Mouse (Mus musculus): ENCODE data around the gene Cmtm8. TPM values are rescaled to one million over a fixed set of nuclear protein-coding genes. Genes with fewer than 3 reads are reported as not detected.

Gene Cmtm8
- polyA plus RNA-seq, 1 experiment: 2.4 TPM

DNA sequence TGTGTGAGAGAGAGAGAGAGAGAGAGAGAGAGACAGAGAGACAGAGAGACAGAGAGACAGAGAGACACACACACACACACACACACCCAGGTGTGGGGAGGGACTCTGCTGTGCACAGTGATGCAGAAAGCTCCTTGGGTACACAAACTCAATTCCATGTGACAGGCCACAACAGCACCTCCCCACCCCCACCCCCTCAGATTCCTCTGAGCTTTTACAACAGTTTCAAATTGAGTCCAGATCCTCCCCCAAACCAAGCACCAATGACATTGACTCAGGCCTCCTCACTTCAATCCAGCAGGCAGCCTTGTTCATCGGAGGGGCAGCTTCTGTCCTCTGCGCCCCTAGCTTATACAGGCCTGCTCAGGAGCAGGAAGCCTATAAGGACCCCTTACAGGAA lies 76.4 kb downstream of the Cmtm8 start:
- 84% methylated on average over 2 of the region's 2 CpGs for WGBS
- DNase-seq (ENCODE audit: low read depth, low spot score): no peak

DNA sequence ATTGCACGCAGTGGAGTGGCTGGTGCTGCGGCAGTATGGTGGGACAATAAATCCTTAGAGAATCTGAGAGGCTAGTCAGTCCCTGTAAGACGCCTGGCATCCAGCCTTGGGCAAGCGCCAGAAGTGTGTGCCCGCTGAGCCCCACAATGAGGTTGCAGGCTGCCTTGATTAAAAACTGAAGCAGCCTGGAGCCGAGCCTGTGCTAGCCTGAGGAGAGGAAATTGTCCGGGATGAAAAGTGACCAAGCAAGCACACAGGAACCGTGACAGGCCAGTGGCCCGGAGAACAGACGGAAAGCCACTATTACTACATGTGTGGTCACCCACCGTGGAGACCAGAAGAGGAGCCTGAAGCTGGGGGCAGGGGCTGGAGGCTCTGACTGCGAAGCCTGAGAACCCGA lies 76.9 kb downstream of the Cmtm8 start:
- DNase-seq (ENCODE audit: low read depth, low spot score): no peak
- WGBS: 80% methylated on average over 13 of the region's 13 CpGs

DNA sequence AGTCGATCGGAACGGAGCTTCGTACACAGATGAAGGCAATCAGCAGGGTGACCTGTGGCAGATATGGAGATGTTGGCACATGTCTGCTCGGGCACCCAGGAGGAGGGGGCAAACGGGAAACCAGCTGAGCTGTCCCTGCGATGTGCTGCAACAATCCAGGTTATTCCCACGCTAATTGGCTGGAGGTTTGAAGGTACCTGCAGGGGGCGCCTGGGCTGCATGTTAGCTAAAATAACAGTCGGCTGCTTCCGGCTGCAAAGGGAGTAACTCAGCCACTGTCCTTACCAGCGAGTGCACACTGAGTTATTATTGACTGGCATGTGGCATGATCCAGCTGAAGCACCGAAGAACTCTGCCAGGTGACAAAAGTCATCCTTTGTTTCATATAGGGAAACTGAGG lies 80.6 kb downstream of the Cmtm8 start:
- WGBS: 71% methylated on average over 13 of the region's 13 CpGs
- no peak for DNase-seq (ENCODE audit: low read depth, low spot score)

DNA sequence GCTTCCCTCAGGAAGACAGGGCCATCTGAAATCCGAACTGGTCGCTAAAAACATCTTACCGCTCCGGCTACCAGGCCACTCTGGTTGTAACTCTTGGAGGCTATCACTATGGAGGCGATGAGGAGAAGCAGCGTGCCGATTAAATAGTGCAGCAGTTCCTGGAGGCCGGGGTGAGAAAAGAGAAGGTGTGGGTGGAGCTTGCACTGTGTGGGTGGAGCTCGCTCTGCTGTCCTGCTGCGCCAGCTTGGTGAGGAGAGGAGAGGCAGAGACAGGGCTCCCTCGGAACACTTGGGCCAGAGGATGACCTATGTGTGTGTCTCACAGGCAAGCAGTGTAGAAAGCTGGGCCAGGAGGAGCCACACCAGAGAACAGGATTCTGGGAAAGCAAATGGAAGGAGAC lies 82.1 kb downstream of the Cmtm8 start:
- 71% methylated on average over 11 of the region's 11 CpGs for WGBS

DNA sequence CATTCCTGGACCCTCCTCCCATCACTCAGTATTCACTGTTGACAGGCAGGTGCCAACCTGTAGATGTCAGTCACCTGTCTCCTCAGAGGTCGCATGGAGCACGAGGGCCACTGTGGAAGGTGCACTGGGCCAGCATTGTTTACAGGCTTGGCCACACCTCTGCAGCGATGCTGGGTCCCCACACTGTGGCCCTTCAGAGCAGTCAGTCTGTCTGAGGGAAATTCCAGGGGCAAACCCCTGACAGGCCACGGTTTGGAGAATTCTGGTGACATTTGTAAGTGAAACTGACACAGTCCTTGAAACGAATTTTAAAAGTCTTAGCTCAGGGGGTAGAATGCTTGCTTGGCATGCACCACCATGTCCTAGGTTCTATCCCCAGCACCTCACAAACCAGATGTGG lies 83.6 kb downstream of the Cmtm8 start:
- 77% methylated on average over 5 of the region's 5 CpGs for WGBS

More for the DNA sequence above, 82.1 kb downstream of the Cmtm8 start:
- DNase-seq (ENCODE audit: low read depth, low spot score): no peak

DNA sequence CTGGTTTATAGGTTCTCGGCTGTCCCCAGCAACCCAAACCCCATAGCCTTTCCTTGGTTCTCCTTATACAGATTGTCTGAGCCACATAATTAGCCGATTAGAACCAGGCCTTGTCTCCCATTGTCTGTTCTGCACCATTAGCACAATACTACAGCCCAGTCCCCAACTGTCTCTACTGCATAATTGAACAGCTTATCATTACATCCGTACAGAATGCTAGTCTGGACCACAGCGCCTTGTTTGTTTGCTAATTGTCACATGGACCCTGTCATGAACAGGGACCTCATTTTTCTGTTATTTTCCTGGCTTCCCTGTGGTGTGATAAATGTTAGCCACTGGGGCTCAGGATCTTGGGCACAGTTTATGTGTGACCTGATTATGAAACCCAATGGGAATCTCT lies 84.1 kb downstream of the Cmtm8 start:
- 88% methylated on average over 4 of the region's 4 CpGs for WGBS
- no peak for DNase-seq (ENCODE audit: low read depth, low spot score)

More for the DNA sequence above, 83.6 kb downstream of the Cmtm8 start:
- DNase-seq (ENCODE audit: low read depth, low spot score): no peak

DNA sequence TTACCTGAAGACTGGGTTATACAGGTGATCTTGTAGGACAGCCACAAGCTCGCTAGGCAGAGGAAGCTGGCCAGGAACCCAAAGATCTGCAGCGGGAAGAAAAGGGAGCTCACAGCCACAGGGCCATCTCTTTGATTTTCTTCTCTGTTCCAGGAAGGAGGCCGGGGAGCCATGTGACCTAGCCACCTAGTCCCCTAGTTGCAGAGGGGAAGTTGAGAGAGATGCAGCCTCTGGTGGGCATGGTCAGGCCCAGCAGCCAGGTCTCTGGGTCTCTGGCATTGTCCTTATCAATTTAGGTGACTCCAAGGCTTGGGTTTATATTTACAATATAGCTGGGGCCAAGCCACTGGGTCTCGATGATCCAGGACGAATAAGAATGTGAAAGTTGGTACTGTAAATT lies 85.2 kb downstream of the Cmtm8 start:
- WGBS: 82% methylated on average over 5 of the region's 5 CpGs
- no peak for DNase-seq (ENCODE audit: low read depth, low spot score)

DNA sequence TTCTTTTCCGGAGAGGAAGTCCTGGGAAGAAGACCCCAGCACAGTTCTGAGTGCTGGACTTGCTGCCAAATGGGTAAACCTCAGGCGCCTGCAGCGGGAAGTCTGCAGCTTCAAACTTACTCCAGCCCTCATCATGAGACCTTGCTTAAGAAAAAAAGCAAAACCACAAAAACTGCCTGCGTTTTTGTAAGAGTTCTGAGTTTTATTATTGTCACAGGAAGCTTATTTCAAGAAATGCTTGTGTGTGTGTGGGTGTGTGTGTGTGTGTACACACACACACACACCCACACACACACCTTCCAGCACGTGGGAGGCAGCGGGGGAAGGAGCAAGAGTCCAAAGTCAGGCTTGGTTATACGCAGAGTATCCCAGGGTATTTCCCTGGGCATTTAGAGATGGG lies 85.7 kb downstream of the Cmtm8 start:
- no peak for DNase-seq (ENCODE audit: low read depth, low spot score)
- WGBS: 54% methylated on average over 7 of the region's 7 CpGs

DNA sequence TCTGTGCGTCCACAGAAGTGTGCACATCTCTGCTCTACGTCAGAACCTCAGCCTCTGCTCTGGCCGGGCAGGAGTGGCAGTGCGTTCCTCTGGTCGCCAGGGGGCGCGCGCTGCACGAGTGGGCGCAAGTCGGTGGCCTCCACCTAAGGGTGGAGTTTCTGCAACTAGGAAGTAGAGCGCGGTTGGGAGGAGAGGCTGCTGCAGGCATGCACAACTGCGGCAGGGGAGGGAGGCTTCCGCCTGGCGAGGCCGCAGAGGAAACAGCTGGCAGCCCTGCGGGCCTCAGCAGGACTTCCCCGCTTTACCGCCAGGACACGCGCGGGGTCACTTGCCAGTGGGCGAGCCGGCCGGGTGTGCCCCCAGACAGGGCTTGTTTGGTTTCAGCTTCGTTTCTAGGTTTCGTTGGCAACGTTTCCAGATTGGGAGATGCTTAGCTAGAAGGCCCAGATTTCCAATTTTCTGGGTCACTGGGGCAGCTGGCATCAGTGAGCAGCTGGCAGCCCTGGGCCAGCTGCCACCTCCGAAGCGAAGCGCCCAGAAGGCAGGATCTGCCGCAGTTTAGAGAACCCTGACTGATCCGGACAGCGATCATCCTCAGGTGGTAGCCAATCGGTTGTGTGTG lies 91.0 kb downstream of the Cmtm8 start:
- 3% methylated on average over 36 of the region's 36 CpGs for WGBS
- peak; percentile 85 for DNase-seq (ENCODE audit: low read depth, low spot score)

DNA sequence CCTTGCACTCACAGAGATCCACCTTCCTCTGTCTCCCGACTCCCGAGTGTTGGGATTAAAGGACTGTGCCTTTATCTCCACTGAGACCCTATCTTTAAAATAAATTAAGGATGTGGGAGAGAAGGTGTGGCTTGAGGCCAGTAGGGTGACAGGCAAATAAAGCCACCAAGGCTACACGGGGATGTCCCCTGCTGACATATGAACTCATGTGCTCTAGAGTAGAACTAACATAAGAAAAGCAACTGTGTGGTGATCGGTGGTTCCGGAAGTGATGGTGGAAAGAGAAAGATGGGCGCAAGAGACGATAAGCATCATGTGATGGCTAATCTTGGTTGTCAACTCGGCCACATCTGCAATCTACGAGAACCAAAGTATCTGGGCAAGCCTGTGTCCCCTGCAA lies 91.6 kb downstream of the Cmtm8 start:
- 73% methylated on average over 9 of the region's 9 CpGs for WGBS
- no peak for DNase-seq (ENCODE audit: low read depth, low spot score)

DNA sequence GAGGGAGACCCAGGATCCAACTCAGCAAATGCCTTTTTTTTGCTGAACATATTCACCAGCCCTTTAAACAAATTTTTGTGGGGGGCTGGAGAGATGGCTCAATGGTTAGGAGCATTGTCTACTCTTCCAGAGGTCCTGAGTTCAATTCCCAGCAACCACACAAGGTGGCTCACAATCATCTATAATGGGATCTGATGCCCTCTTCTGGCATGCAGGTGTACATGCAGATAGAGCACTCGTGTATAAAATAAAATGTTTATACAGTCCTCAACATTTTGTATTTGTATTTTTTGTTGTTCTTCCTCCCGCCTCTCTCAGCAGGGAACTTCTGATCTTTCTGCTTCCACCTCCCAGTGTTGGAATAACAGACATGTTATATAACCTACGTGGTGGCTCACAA lies 92.4 kb downstream of the Cmtm8 start:
- WGBS: 80% methylated on average over 3 of the region's 3 CpGs
- no peak for DNase-seq (ENCODE audit: low read depth, low spot score)

DNA sequence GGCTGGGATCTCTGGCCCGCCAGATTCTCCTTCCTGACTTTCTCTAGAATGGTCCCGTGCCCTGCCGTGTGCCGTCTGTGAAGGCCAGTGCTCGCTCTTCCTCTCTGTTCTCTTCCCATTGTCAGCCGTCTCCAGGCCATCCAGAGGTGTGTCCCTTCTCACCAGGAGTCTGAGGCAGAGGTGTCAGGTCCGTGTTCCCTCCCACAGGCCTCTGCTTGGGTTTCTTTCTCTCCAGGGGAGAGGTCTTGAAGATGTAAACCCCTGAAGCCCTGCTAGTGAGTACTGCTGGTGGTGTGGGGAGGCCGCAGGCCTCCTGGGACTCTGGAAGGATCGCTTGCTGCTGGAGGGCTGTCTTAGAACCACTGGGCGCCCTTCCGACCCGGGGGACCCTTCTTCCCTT lies 96.5 kb downstream of the Cmtm8 start:
- 93% methylated on average over 12 of the region's 12 CpGs for WGBS
- DNase-seq (ENCODE audit: low read depth, low spot score): no peak

DNA sequence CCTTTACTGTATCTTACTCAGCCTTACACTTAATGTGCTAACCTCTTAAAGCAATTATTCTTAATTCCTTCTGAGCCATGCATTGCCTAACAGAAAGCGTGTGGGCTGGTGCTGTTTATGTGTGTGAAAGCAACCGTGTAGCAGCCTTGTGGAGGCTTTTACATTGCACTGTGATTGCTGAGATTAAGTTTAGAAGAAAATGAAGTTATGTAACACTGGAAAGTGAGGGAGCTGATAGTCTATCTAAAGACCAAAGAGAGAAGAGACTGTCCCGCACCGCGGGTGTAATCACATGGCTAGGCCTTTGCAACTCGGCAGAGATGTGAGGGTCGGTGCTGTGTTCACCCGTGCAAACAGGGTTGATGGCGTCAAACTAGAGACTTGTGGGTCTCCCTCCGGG lies 96.9 kb downstream of the Cmtm8 start:
- 89% methylated on average over 10 of the region's 10 CpGs for WGBS

DNA sequence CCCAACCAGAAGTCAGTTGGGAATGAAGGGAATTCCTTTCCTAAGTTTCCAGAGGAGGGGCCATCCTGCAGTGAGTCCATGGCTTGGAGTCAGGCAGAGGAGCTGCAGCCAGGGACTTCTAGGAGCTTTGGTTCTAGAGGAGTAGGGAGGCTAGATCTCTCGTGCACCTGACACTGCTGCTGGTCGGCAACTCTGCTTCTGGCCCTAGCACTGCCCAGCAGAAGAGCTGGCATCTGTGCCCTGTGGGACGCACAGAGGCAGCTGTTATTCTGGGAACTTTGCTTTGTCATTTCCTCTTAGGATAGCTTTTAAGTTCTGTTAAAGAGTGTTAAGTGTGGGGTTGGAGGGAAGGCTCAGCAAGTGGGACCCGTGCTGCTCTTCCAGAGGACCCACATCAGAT lies 98.3 kb downstream of the Cmtm8 start:
- WGBS: 75% methylated on average over 4 of the region's 4 CpGs
- no peak for DNase-seq (ENCODE audit: low read depth, low spot score)

More for the DNA sequence above, 96.9 kb downstream of the Cmtm8 start:
- no peak for DNase-seq (ENCODE audit: low read depth, low spot score)

DNA sequence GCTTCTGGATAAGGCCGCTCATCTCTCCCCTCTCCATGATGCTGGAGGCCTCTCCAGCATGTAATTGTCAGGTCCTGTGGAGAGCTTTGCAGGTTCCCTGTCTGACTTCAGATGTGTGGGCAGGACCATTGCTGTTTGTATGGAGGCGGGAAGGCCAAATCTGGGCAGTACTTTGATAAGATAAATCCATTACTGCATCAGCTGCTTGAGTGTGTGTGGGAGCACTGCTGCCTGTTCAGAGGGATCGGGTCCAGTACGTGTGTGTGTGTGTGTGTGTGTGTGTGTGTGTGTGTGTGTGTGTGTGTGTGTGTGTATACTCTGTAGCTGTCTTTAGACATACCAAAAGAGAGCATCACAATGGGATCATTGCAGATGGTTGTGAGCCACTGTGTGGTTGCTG lies 98.8 kb downstream of the Cmtm8 start:
- WGBS: 89% methylated on average over 4 of the region's 4 CpGs
- DNase-seq (ENCODE audit: low read depth, low spot score): no peak

DNA sequence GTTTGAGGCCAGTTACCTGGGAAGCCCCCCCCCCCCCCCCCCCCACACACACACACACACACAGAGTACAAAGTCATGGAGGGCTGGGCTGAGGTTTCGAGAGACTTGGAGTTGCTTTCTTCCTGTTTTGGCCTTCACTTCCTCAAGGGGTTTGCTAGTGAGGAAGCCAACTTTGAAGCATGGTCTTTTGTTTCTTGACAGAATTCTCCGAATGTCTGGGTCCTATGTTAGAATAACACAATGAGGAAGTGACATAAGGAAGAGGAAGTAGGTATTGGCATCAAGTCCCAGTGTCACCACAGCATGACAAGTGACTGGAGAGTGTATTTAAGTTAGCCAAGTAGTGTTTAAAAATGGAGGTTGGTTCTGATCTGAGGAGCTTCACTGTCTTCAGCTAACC lies 101.2 kb downstream of the Cmtm8 start:
- 23% methylated on average over 2 of the region's 2 CpGs for WGBS
- no peak for DNase-seq (ENCODE audit: low read depth, low spot score)

DNA sequence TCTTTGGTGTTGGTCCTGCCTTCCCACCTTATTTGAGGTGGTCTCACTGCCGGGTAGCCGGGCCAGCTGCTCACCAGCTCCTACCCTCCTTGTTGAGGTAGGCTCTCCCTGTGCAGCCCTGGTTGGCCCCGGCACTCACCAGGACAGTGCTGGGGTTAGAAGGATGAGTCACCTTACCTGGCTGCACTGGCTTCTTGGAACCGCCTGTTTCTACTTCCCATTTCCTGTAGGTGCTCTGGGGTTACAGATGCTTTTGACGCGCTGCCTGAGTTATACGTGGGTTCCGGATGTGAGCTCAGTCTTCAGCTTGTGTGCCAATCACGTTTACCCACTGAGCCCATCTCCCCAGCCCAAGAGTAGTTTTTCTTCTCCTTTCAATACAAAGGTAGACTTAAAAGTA lies 103.6 kb downstream of the Cmtm8 start:
- DNase-seq (ENCODE audit: low read depth, low spot score): no peak
- WGBS: 73% methylated on average over 9 of the region's 9 CpGs

Other genes starting within 250 kb of the Cmtm8 start
- 20.5 and 25.3 TPM in 2 replicates for gene Cnot10, start 204.0 kb downstream of the Cmtm8 start, polyA plus RNA-seq (2012; rRNA removed)
- 15.3 and 24.2 TPM in 2 replicates for gene Dync1li1, start 155.4 kb downstream of the Cmtm8 start, polyA plus RNA-seq (2012; rRNA removed)
- gene Cmtm6, start 113.0 kb downstream of the Cmtm8 start, polyA plus RNA-seq (2012; rRNA removed): 57.7 and 78.7 TPM in 2 replicates
- 74.3 and 77.1 TPM in 2 replicates for gene Cmtm7, start 62.3 kb downstream of the Cmtm8 start, polyA plus RNA-seq (2012; rRNA removed)
- gene Gpd1l, start 89.8 kb upstream of the Cmtm8 start, polyA plus RNA-seq (2012; rRNA removed): 29.5 and 46.9 TPM in 2 replicates
- 13.2 and 17.5 TPM in 2 replicates for gene Osbpl10, start 134.4 kb upstream of the Cmtm8 start, polyA plus RNA-seq (2012; rRNA removed)
- 97.7 and 129 TPM in 2 replicates for gene Rps27rt, start 138.6 kb upstream of the Cmtm8 start, polyA plus RNA-seq (2012; rRNA removed)